Mouse (Mus musculus) testis, adult 2 months (tissue): Measurements from ENCODE around the gene Tprg.

Experiments used
- CTCF ChIP-seq: fragments of 200-500 bp; IDR thresholded peaks from 2 replicates; pipeline ENCODE4 v1.5.1; 2012; ENCODE audit warnings: low read depth, mild to moderate bottlenecking, inconsistent platforms, low read length, moderate library complexity; ENCODE audit not compliant: control insufficient read depth, insufficient read depth, insufficient replicate concordance
- POLR2A ChIP-seq: fragments of 200-500 bp; IDR thresholded peaks from 2 replicates; pipeline ENCODE4 v1.6.1; 2012; ENCODE audit warnings: low read depth, mild to moderate bottlenecking, inconsistent platforms, low read length, moderate library complexity; ENCODE audit not compliant: control insufficient read depth

GRCm38 (mm10) chr16:25262306-25262705 lies 24.3 kb upstream of the Tprg start:
- TF ChIP-seq CTCF (no peak), POLR2A (no peak)
